8 mouse cellular contexts compared by ENCODE assay signal in the genomic region with DNA sequence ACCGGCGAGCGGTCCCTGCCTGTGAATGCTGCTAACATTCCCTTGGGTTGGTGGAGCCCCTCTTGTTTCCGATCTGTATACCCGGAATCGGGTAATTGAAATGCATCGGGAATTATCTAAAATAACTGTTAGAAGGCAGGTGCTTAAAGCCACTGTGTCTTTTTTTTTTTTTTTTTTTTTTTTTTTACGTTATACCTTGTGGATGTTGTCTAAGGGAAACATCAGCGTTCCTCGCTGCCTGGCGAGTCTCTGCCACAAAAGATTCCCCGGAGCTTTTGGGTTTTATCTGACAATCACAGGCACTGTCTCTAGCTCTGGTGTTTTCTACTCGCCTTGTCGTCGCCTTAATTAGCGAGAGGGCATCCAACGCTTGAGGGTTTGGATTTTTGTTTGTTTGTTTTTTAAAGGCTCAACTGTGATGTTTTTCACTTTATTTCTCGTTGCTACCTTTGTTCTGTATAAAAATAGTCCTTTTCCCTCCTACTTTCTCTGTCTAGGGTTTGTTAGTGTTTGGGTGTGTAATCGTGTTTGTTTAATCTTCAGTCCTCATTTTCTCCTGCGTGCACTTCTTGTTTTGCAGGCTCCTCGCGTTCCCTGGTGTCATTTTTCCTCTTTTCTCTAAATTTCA. TPM values are rescaled to one million over a fixed set of nuclear protein-coding genes. Genes with fewer than 3 reads are reported as not detected.
DNase-seq lines count a peak whose midpoint lies in the region; ATAC-seq and TF ChIP-seq lines count a peak whose summit lies in the region.

No protein-coding gene starts in this region.

- H3K27me3 ChIP-seq in lung, embryonic 14.5 days (ENCODE audit: insufficient read depth, low read length) = peaks cover 20% of the 10 kb centered on the region
- 0 out of 2 replicates have a peak, but pooled peaks cover 7% of the 10 kb centered on the region for H3K27me3 ChIP-seq in forebrain, embryonic 10.5 days (ENCODE audit: poor library complexity, severe bottlenecking)
- no peaks in the 10 kb centered on the region for H3K27me3 ChIP-seq in limb, embryonic 10.5 days (ENCODE audit: low read depth, poor library complexity, severe bottlenecking)

- TF ChIP-seq POLR2A in olfactory bulb, adult 2 months (IDR thresholded peaks at IDR 0.05; ENCODE audit: insufficient read depth, low read depth, low read length) = no peak

- peak overlapping the region; percentile 77 for H3K4me2 ChIP-seq in lung, embryonic 14.5 days

- H3K4me3 ChIP-seq in lung, embryonic 14.5 days (ENCODE audit: low read depth, low read length) = peak overlapping the region; percentile 76
- peak overlapping the region; percentile 94 for H3K4me3 ChIP-seq in forebrain, embryonic 10.5 days
- H3K4me3 ChIP-seq in limb, embryonic 10.5 days = peak overlapping the region; percentile 90
- peak overlapping the region; percentile 71 for H3K4me3 ChIP-seq in olfactory bulb, adult 2 months (ENCODE audit: insufficient read depth, low read depth, low read length)

- H3K36me3 ChIP-seq in lung, embryonic 14.5 days (ENCODE audit: insufficient read depth) = no peaks in the 10 kb centered on the region
- H3K36me3 ChIP-seq in forebrain, embryonic 10.5 days (replicated peaks) = no peaks in the 10 kb centered on the region
- H3K36me3 ChIP-seq in limb, embryonic 10.5 days = no peaks in the 10 kb centered on the region

- no peak for ATAC-seq in lung, embryonic 14.5 days (ENCODE audit: insufficient read depth)

- under 1% methylated on average over 22 of the region's 22 CpGs for WGBS in lung, embryonic 14.5 days
- under 1% methylated on average over 22 of the region's 22 CpGs for WGBS in forebrain, embryonic 10.5 days
- WGBS in limb, embryonic 10.5 days = under 1% methylated on average over 22 of the region's 22 CpGs
- 2% methylated on average over 22 of the region's 22 CpGs for WGBS in olfactory bulb, adult 2 months

- peak overlapping the region; percentile 71 for H3K9ac ChIP-seq in lung, embryonic 14.5 days

- no peaks in the 10 kb centered on the region for H3K9me3 ChIP-seq in lung, embryonic 14.5 days (ENCODE audit: low read depth, low read length)
- H3K9me3 ChIP-seq in forebrain, embryonic 10.5 days = no peaks in the 10 kb centered on the region
- no peaks in the 10 kb centered on the region for H3K9me3 ChIP-seq in limb, embryonic 10.5 days (replicated peaks)

- H3K27ac ChIP-seq in lung, embryonic 14.5 days (ENCODE audit: low read depth) = no peak overlapping the region
- peak overlapping the region; percentile 98 for H3K27ac ChIP-seq in forebrain, embryonic 10.5 days
- peak overlapping the region; percentile 99 for H3K27ac ChIP-seq in limb, embryonic 10.5 days
- H3K27ac ChIP-seq in olfactory bulb, adult 2 months (ENCODE audit: insufficient read depth, low read depth, low read length) = no peak overlapping the region

- no peak for DNase-seq in lung, embryonic 14.5 days
- no peak for DNase-seq in lung, postnatal 14 days
- DNase-seq in forebrain, embryonic 10.5 days (ENCODE audit: extremely low spot score, low spot score) = no peak
- DNase-seq in limb, embryonic 10.5 days (ENCODE audit: low spot score) = no peak
- DNase-seq in urinary bladder, postnatal 4 days (ENCODE audit: low spot score in 2 of 2) = no peak
- no peak for DNase-seq in kidney, postnatal 25 days
- no peak for DNase-seq in natural killer cell, adult 2 months (ENCODE audit: low spot score in 2 of 2)

- no peak for TF ChIP-seq CTCF in lung, embryonic 14.5 days (IDR thresholded peaks at IDR 0.05; ENCODE audit: low read depth)
- TF ChIP-seq CTCF in olfactory bulb, adult 2 months (IDR thresholded peaks at IDR 0.05; ENCODE audit: insufficient read depth, low read depth, low read length) = no peak

- H3K4me1 ChIP-seq in lung, embryonic 14.5 days (ENCODE audit: insufficient read depth) = no peaks in the 10 kb centered on the region
- H3K4me1 ChIP-seq in forebrain, embryonic 10.5 days = peaks cover 50% of the 10 kb centered on the region
- H3K4me1 ChIP-seq in limb, embryonic 10.5 days = peaks cover 39% of the 10 kb centered on the region
- 0 out of 2 replicates have a peak, but pooled peaks cover 2% of the 10 kb centered on the region for H3K4me1 ChIP-seq in olfactory bulb, adult 2 months (ENCODE audit: control insufficient read depth, insufficient read depth, low read length)

RNA-seq across cellular contexts. Expression of a gene that starts 0.7 kb away (rescaled TPM):
- 56.4 and 57.6 TPM in 2 replicates for polyA plus RNA-seq in lung, embryonic 14.5 days (2014; fragmentation: Nextera tagmentation; extraction: Ambion mirVana)
- 31.2 and 34.7 TPM in 2 replicates for polyA plus RNA-seq in forebrain, embryonic 10.5 days (2016; fragmentation: Nextera tagmentation; extraction: Ambion mirVana)
- 32.7 and 38.7 TPM in 2 replicates for polyA plus RNA-seq in limb, embryonic 10.5 days (2016; fragmentation: Nextera tagmentation; extraction: Ambion mirVana)
- polyA plus RNA-seq in olfactory bulb, adult 2 months (2012; ENCODE audit: insufficient read depth, insufficient read length, low replicate concordance, missing spikeins) = not detected in 2 replicates

Comparison
In these comparisons a context has a peak if more than half of its experiments do, and no peak if none do; other contexts are left out.
1. H3K27ac ChIP-seq: peak in forebrain, embryonic 10.5 days (single experiment) and limb, embryonic 10.5 days (single experiment); none in lung, embryonic 14.5 days (single experiment) and olfactory bulb, adult 2 months (single experiment).
2. RNA of a gene that starts 0.7 kb away (polyA plus RNA-seq): 56.4 to 57.6 TPM in lung, embryonic 14.5 days, 32.7 to 38.7 TPM in limb, embryonic 10.5 days and 31.2 to 34.7 TPM in forebrain, embryonic 10.5 days; not detected in olfactory bulb, adult 2 months; every median in the first group is over 10 times any median in the second.
3. Peak in every context shown above with its lines, with median percentiles within 50 percentile points of each other: H3K4me3 ChIP-seq.